Mouse (Mus musculus): ENCODE measurements around the gene Os9. TPM values are rescaled to one million over a fixed set of nuclear protein-coding genes. Genes with fewer than 3 reads are reported as not detected.

Os9 gene
- polyA plus RNA-seq, 1 experiment from 2014 or later = 81.4 TPM

GRCm38 (mm10) chr10:127080901-127081780 is 39.8 kb downstream of the Os9 start:
- Histone ChIP-seq H3K27ac (ENCODE audit: low read depth) (no peak overlapping the region), H3K9ac (replicated peaks) (no peak overlapping the region)
- 46% methylated on average over 48 of the region's 48 CpGs for WGBS (ENCODE audit: insufficient replicate concordance)

GRCm38 (mm10) chr10:127079665-127080391 is 41.1 kb downstream of the Os9 start:
- H3K27ac ChIP-seq (ENCODE audit: low read depth) = no peak overlapping the region
- H3K4me1 ChIP-seq (ENCODE audit: insufficient read depth) = peaks cover 37% of the 10 kb centered on the region
- WGBS (ENCODE audit: insufficient replicate concordance) = 59% methylated on average over 62 of the region's 70 CpGs
- H3K9ac ChIP-seq (replicated peaks) = no peak overlapping the region
- TF ChIP-seq EP300 (IDR thresholded peaks at IDR 0.05; ENCODE audit: low read depth) (no peak), CTCF (IDR thresholded peaks at IDR 0.05; ENCODE audit: low read depth) (no peak)
- H3K9me3 ChIP-seq (ENCODE audit: low read length) = no peaks in the 10 kb centered on the region
- H3K27me3 ChIP-seq (ENCODE audit: insufficient read depth, low read length) = peaks cover 21% of the 10 kb centered on the region; the same call in 1 of the 2 replicates
- DNase-seq = no peak
- peak overlapping the region; percentile 36 for H3K4me3 ChIP-seq (ENCODE audit: low read depth, low read length)
- ATAC-seq = peak; percentile 14; the same call in 1 of the 2 replicates
- peak overlapping the region; percentile 69 for H3K4me2 ChIP-seq (ENCODE audit: low read depth, low read length)
- H3K36me3 ChIP-seq (replicated peaks; ENCODE audit: insufficient read depth, low read length) = no peaks in the 10 kb centered on the region

More at GRCm38 (mm10) chr10:127080901-127081780, 39.8 kb downstream of the Os9 start:
- ATAC-seq (no peak), DNase-seq (no peak)
- Histone ChIP-seq H3K36me3 (replicated peaks; ENCODE audit: insufficient read depth, low read length) (no peaks in the 10 kb centered on the region), H3K27me3 (ENCODE audit: insufficient read depth, low read length) (peaks cover 21% of the 10 kb centered on the region; the same call in 1 of the 2 replicates), H3K9me3 (ENCODE audit: low read length) (no peaks in the 10 kb centered on the region), H3K4me3 (ENCODE audit: low read depth, low read length) (no peak overlapping the region), H3K4me1 (ENCODE audit: insufficient read depth) (peaks cover 32% of the 10 kb centered on the region), H3K4me2 (ENCODE audit: low read depth, low read length) (peak overlapping the region; percentile 48)
- TF ChIP-seq EP300 (IDR thresholded peaks at IDR 0.05; ENCODE audit: low read depth) (no peak), CTCF (IDR thresholded peaks at IDR 0.05; ENCODE audit: low read depth) (no peak)

- no peak overlapping the region for H3K27ac ChIP-seq (ENCODE audit: low read depth)
- WGBS (ENCODE audit: insufficient replicate concordance) = 28% methylated on average over 43 of the region's 49 CpGs
- no peaks in the 10 kb centered on the region for H3K9me3 ChIP-seq (ENCODE audit: low read length)
- H3K27me3 ChIP-seq (ENCODE audit: insufficient read depth, low read length) = peaks cover 21% of the 10 kb centered on the region; the same call in 1 of the 2 replicates
- H3K9ac ChIP-seq (replicated peaks) = no peak overlapping the region
- peak overlapping the region; percentile 69 for H3K4me2 ChIP-seq (ENCODE audit: low read depth, low read length)
- no peak for DNase-seq
- TF ChIP-seq CTCF (IDR thresholded peaks at IDR 0.05; ENCODE audit: low read depth) (no peak), EP300 (IDR thresholded peaks at IDR 0.05; ENCODE audit: low read depth) (no peak)
- peaks cover 37% of the 10 kb centered on the region for H3K4me1 ChIP-seq (ENCODE audit: insufficient read depth)
- ATAC-seq = no peak
- H3K36me3 ChIP-seq (replicated peaks; ENCODE audit: insufficient read depth, low read length) = no peaks in the 10 kb centered on the region
- peak overlapping the region; percentile 36 for H3K4me3 ChIP-seq (ENCODE audit: low read depth, low read length)
Observed at GRCm38 (mm10) chr10:127078677-127079575, 42.0 kb downstream of the Os9 start.

- peak overlapping the region; percentile 36; the same call in 1 of the 2 replicates for H3K4me3 ChIP-seq (ENCODE audit: low read depth, low read length)
- WGBS (ENCODE audit: insufficient replicate concordance) = 43% methylated on average over 12 of the region's 12 CpGs
Observed at GRCm38 (mm10) chr10:127078001-127078676, 42.8 kb downstream of the Os9 start.

GRCm38 (mm10) chr10:127077515-127077914 is 43.4 kb downstream of the Os9 start:
- 68% methylated on average over 10 of the region's 10 CpGs for WGBS (ENCODE audit: insufficient replicate concordance)
- Histone ChIP-seq H3K9ac (replicated peaks) (no peak overlapping the region; the same call in 1 of the 2 replicates), H3K4me3 (ENCODE audit: low read depth, low read length) (no peak overlapping the region), H3K36me3 (replicated peaks; ENCODE audit: insufficient read depth, low read length) (no peaks in the 10 kb centered on the region), H3K4me2 (ENCODE audit: low read depth, low read length) (no peak overlapping the region), H3K27me3 (ENCODE audit: insufficient read depth, low read length) (peaks cover 21% of the 10 kb centered on the region; the same call in 1 of the 2 replicates), H3K9me3 (ENCODE audit: low read length) (no peaks in the 10 kb centered on the region), H3K27ac (ENCODE audit: low read depth) (no peak overlapping the region), H3K4me1 (ENCODE audit: insufficient read depth) (peaks cover 33% of the 10 kb centered on the region)
- ATAC-seq (no peak), DNase-seq (no peak)
- TF ChIP-seq EP300 (IDR thresholded peaks at IDR 0.05; ENCODE audit: low read depth) (no peak), CTCF (IDR thresholded peaks at IDR 0.05; ENCODE audit: low read depth) (no peak)

More at GRCm38 (mm10) chr10:127078001-127078676, 42.8 kb downstream of the Os9 start:
- Histone ChIP-seq H3K4me2 (ENCODE audit: low read depth, low read length) (peak overlapping the region; percentile 69), H3K9me3 (ENCODE audit: low read length) (no peaks in the 10 kb centered on the region), H3K9ac (replicated peaks) (no peak overlapping the region), H3K4me1 (ENCODE audit: insufficient read depth) (peaks cover 37% of the 10 kb centered on the region), H3K36me3 (replicated peaks; ENCODE audit: insufficient read depth, low read length) (no peaks in the 10 kb centered on the region), H3K27ac (ENCODE audit: low read depth) (no peak overlapping the region), H3K27me3 (ENCODE audit: insufficient read depth, low read length) (peaks cover 21% of the 10 kb centered on the region; the same call in 1 of the 2 replicates)
- DNase-seq = no peak
- no peak for ATAC-seq
- no peak for TF ChIP-seq CTCF (IDR thresholded peaks at IDR 0.05; ENCODE audit: low read depth)
